In genomic region chr19:41687836-41688235, GRCm38 (mm10) we compare ENCODE assay signal across 13 mouse cellular contexts. TPM values are rescaled to one million over a fixed set of nuclear protein-coding genes. Genes with fewer than 3 reads are reported as not detected.
A peak's percentile ranks its signal among the peaks of the same experiment; 100 is the strongest.
DNase-seq lines count a peak whose midpoint lies in the region; ATAC-seq lines count a peak whose summit lies in the region.
"Had no signal": no experiment of that assay in that cellular context is flagged by ENCODE, and none has a peak within 500 bp of the region (broad histone marks: within the 10 kb centered on the region; RNA-seq: fewer than 3 reads in every experiment).

No protein-coding gene starts in this region.

- H3K4me3 ChIP-seq in midbrain, embryonic 12.5 days = no peak overlapping the region
- no peak overlapping the region for H3K4me3 ChIP-seq in midbrain, embryonic 16.5 days (ENCODE audit: low read depth, low read length)
- no peak overlapping the region for H3K4me3 ChIP-seq in forebrain, embryonic 16.5 days (replicated peaks; ENCODE audit: low read length)
- H3K4me3 ChIP-seq in hindbrain, embryonic 16.5 days (ENCODE audit: low read length) = no peak overlapping the region
- H3K4me3 ChIP-seq: embryonic facial prominence, embryonic 15.5 days; liver, embryonic 12.5 days had no signal

- H3K36me3 ChIP-seq in midbrain, embryonic 12.5 days = no peaks in the 10 kb centered on the region
- H3K36me3 ChIP-seq in midbrain, embryonic 16.5 days (ENCODE audit: control insufficient read depth, insufficient read depth, low read length) = no peaks in the 10 kb centered on the region
- H3K36me3 ChIP-seq in forebrain, embryonic 16.5 days (ENCODE audit: control insufficient read depth, insufficient read depth) = no peaks in the 10 kb centered on the region
- H3K36me3 ChIP-seq in hindbrain, embryonic 16.5 days (ENCODE audit: control insufficient read depth, insufficient read depth, low read length) = no peaks in the 10 kb centered on the region
- H3K36me3 ChIP-seq: embryonic facial prominence, embryonic 15.5 days; liver, embryonic 12.5 days had no signal

- ATAC-seq in midbrain, embryonic 12.5 days (ENCODE audit: low FRiP score, low read depth) = 0 out of 2 replicates have a peak, but pooled peaks have one; percentile 10
- ATAC-seq in midbrain, embryonic 16.5 days = no peak
- ATAC-seq in forebrain, embryonic 16.5 days = 0 out of 2 replicates have a peak, but pooled peaks have one; percentile 0
- no peak for ATAC-seq in hindbrain, embryonic 16.5 days
- ATAC-seq: inflammation-experienced regulatory T-cells, adult 6 months; liver, embryonic 12.5 days had no signal

- 71% methylated on average over 8 of the region's 8 CpGs for WGBS in midbrain, embryonic 12.5 days
- 67% methylated on average over 8 of the region's 8 CpGs for WGBS in midbrain, embryonic 16.5 days
- WGBS in forebrain, embryonic 16.5 days = 62% methylated on average over 8 of the region's 8 CpGs
- WGBS in hindbrain, embryonic 16.5 days = 50% methylated on average over 8 of the region's 8 CpGs

- H3K9me3 ChIP-seq in midbrain, embryonic 12.5 days = no peaks in the 10 kb centered on the region
- H3K9me3 ChIP-seq in midbrain, embryonic 16.5 days (replicated peaks; ENCODE audit: control insufficient read depth, low read length, poor library complexity, severe bottlenecking) = no peaks in the 10 kb centered on the region
- no peaks in the 10 kb centered on the region for H3K9me3 ChIP-seq in forebrain, embryonic 16.5 days (ENCODE audit: control insufficient read depth, low read length)
- no peaks in the 10 kb centered on the region for H3K9me3 ChIP-seq in hindbrain, embryonic 16.5 days (ENCODE audit: control insufficient read depth, low read length)
- H3K9me3 ChIP-seq: embryonic facial prominence, embryonic 15.5 days; liver, embryonic 12.5 days had no signal

- H3K27me3 ChIP-seq in midbrain, embryonic 12.5 days = peaks cover 34% of the 10 kb centered on the region
- H3K27me3 ChIP-seq in midbrain, embryonic 16.5 days (ENCODE audit: control insufficient read depth, insufficient read depth, low read depth, low read length) = no peaks in the 10 kb centered on the region
- H3K27me3 ChIP-seq in forebrain, embryonic 16.5 days (replicated peaks; ENCODE audit: control insufficient read depth, insufficient read depth, low read length) = no peaks in the 10 kb centered on the region
- H3K27me3 ChIP-seq in hindbrain, embryonic 16.5 days (replicated peaks; ENCODE audit: control insufficient read depth, insufficient read depth, low read length) = 0 out of 2 replicates have a peak, but pooled peaks cover 2% of the 10 kb centered on the region
- H3K27me3 ChIP-seq: embryonic facial prominence, embryonic 15.5 days had no signal

- H3K4me1 ChIP-seq in midbrain, embryonic 12.5 days = peaks cover 40% of the 10 kb centered on the region
- H3K4me1 ChIP-seq in midbrain, embryonic 16.5 days (ENCODE audit: control insufficient read depth, insufficient read depth, low read length) = peaks cover 26% of the 10 kb centered on the region
- peaks cover 54% of the 10 kb centered on the region for H3K4me1 ChIP-seq in forebrain, embryonic 16.5 days (replicated peaks; ENCODE audit: control insufficient read depth, insufficient read depth, low read length)
- peaks cover 37% of the 10 kb centered on the region for H3K4me1 ChIP-seq in hindbrain, embryonic 16.5 days (ENCODE audit: control insufficient read depth, insufficient read depth, low read depth, low read length)
- H3K4me1 ChIP-seq: liver, embryonic 12.5 days had no signal

- H3K9ac ChIP-seq in midbrain, embryonic 12.5 days (replicated peaks) = peak overlapping the region; percentile 4; the same call in 1 of the 2 replicates
- no peak overlapping the region for H3K9ac ChIP-seq in midbrain, embryonic 16.5 days (ENCODE audit: low read depth, low read length)
- no peak overlapping the region for H3K9ac ChIP-seq in forebrain, embryonic 16.5 days (replicated peaks; ENCODE audit: low read depth, low read length)
- H3K9ac ChIP-seq in hindbrain, embryonic 16.5 days (ENCODE audit: low read depth, low read length) = no peak overlapping the region
- H3K9ac ChIP-seq: embryonic facial prominence, embryonic 15.5 days; liver, embryonic 12.5 days; lung, embryonic 14.5 days had no signal

- H3K4me2 ChIP-seq in midbrain, embryonic 12.5 days (replicated peaks) = no peak overlapping the region
- H3K4me2 ChIP-seq in midbrain, embryonic 16.5 days (ENCODE audit: low read length) = no peak overlapping the region
- H3K4me2 ChIP-seq in forebrain, embryonic 16.5 days (ENCODE audit: low read length) = no peak overlapping the region
- no peak overlapping the region for H3K4me2 ChIP-seq in hindbrain, embryonic 16.5 days (ENCODE audit: low read length)
- H3K4me2 ChIP-seq: embryonic facial prominence, embryonic 15.5 days; liver, embryonic 12.5 days; lung, embryonic 14.5 days had no signal

- no peak for DNase-seq in thymus, adult 18-20 months
- DNase-seq in lung, postnatal 4 days = no peak
- no peak for DNase-seq in gastrocnemius, adult 18-20 months (ENCODE audit: low spot score)
- DNase-seq: gastrocnemius, postnatal 36 days; heart, postnatal 10 days had no signal

- H3K27ac ChIP-seq in midbrain, embryonic 12.5 days (replicated peaks) = peak overlapping the region; percentile 74
- no peak overlapping the region for H3K27ac ChIP-seq in midbrain, embryonic 16.5 days (ENCODE audit: low read length)
- peak overlapping the region; percentile 49 for H3K27ac ChIP-seq in forebrain, embryonic 16.5 days (ENCODE audit: low read length)
- H3K27ac ChIP-seq in hindbrain, embryonic 16.5 days (ENCODE audit: low read depth, low read length) = peak overlapping the region; percentile 30; the same call in 1 of the 2 replicates
- H3K27ac ChIP-seq: embryonic facial prominence, embryonic 15.5 days; liver, embryonic 12.5 days had no signal

RNA-seq across cellular contexts. Expression of gene Slit1, which starts 55.6 kb away (rescaled TPM):
- 12.2 and 14.8 TPM in 2 replicates for polyA plus RNA-seq in midbrain, embryonic 12.5 days (2016; fragmentation: Nextera tagmentation; extraction: Ambion mirVana)
- 18.2 and 21.4 TPM in 2 replicates for polyA plus RNA-seq in midbrain, embryonic 16.5 days (2015; fragmentation: Nextera tagmentation; extraction: Ambion mirVana)
- 18.2 and 21.3 TPM in 2 replicates for polyA plus RNA-seq in forebrain, embryonic 16.5 days (2015; fragmentation: Nextera tagmentation; extraction: Ambion mirVana)
- polyA plus RNA-seq in hindbrain, embryonic 16.5 days (2015; fragmentation: Nextera tagmentation; extraction: Ambion mirVana) = 17.4 and 23.1 TPM in 2 replicates
- 1 to 10 TPM in 1 of 2 experiments, under 1 TPM in 1; 0.50 to 1.2 TPM for total RNA-seq in gastrocnemius, adult 18-20 months (2021)
- polyA plus RNA-seq: inflammation-experienced regulatory T-cells, adult 6 months had no signal

Comparison
In these comparisons a context has a peak if more than half of its experiments do, and no peak if none do; other contexts are left out.
1. ATAC-seq: peak in midbrain, embryonic 12.5 days (single experiment) and forebrain, embryonic 16.5 days (single experiment); none in midbrain, embryonic 16.5 days (single experiment) and hindbrain, embryonic 16.5 days (single experiment).